Mouse (Mus musculus): ENCODE data around the gene Dock9.

The Dock9 gene

DNA sequence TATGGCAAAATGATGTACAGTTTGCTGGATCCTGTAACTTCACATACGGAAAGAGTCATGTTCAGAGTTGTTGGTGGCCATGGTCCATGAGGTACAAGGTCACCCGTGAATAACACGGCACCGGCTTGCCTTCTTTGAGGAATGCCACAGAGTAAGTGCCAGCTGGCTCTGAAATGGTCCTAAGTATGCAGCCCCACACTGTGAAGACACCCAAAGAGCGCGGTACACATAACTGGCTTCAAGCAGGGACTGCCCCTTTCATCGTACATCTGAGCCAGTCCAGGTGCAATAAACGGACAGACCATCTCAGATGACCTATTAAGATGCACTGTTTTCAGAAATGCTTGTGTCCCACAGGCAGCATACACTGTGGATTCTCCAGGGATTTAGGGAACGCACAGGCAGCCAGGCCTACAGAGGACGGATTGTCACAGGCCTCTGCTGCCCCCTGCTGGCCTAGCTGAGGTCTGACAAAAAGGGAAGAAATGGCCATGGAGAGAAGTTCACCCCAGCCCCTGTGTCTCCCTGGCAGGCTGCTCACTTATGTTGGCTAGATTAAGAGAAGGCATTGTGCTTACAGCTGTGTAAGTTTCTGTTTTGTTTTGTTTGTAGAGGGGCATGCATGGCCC, 208.4 kb downstream of the Dock9 start:
- TF ChIP-seq GATA4 (IDR thresholded peaks at IDR 0.05; ENCODE audit: insufficient replicate concordance, low read length): no peak

DNA sequence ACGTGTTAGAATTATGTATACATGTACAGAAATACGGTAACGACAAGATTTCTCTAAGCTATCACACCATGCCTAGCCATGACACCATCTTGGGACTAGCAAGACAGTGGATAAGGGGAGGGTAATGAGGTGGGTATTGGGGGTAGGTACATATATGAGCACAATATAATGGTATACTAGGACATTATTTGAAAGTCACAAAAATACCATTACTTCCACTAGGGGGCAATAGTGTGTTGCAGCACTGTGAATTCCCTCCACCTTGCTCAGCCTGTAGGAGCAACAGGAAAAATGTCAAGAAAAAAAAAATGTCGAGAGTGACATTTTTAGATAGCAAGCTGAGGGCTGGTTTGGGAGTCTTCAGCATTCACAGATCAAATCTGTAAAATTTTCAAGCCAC, 209.2 kb downstream of the Dock9 start:
- TF ChIP-seq GATA4 (IDR thresholded peaks at IDR 0.05; ENCODE audit: insufficient replicate concordance, low read length): no peak

DNA sequence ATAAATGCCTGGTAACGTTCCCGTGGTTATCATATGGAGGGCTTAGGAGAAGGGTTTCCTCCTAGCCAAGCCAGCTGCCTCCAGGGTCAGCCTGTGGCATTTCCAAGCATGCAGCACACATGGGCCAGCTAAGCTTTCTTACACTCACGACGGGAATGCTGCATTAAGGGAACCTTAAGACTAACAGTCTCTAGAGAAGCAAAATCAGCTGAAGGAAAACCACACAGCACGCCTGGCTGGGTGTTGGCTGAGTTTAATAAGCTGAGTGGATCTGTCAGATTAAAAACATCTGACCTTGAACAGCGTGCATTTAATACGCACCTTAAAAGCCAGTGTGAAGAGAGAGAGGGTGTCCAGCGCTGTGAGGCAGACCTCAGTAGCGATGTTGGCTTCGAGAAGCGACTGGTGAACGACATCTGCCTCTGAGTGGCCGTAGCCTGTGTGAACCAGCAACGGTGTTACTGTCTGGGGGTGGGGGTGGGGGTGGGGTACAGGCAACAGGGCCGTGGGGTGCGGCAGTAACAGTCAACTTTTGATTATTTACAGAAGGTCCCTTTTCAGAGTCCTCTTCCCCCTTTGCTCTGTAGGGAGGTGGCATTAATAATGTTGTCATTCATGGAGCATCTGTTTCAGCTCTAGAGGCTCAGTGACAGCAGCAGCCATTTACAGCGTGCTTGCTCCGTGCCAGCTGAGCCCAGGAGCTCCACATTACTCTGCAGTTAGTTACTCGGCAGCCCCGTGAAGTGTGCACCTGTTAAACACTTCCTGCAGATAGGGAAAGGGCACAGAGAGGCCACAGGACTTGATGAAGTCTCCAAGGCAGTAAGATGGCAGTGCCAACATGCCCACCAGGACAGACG, 211.5 kb downstream of the Dock9 start:
- no peak for TF ChIP-seq GATA4 (IDR thresholded peaks at IDR 0.05; ENCODE audit: insufficient replicate concordance, low read length)

DNA sequence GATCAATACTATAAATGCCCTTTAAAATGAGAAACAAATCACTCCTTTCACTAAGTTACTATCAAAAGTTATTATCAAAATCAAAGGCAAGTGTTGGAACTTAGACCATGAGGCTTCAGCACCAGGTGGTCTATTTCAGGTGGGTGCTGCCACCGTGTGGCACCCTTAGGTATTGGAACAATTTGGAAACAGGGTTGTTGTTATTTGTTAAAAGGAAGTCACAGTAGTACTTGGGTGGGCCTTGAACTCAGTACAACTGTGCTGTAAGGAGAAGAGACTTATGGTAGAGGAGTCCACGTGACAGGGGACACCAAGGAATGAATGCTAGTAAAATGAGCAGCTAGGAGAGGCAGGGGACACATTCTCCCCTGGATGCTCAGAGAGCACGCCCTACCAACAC, 218.6 kb downstream of the Dock9 start:
- TF ChIP-seq GATA4 (IDR thresholded peaks at IDR 0.05; ENCODE audit: insufficient replicate concordance, low read length): no peak

DNA sequence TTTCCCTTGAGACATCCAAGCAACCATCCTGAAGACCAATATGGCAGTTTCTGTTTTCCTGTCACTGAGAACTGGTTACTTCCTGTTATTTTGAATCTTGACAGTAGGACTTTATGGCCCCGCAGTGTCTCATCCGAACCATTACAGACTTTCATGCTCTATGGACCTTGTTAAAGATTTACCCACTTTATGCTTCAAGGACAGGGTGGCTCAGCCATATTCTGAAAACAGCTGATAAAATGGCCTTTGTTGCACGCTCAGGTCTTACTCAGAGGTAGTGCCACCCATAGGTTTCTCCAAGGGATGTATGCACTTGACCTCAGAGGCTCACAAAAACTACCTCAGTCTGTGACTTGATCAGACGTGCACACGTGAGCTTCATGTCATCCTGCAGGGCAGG, 224.2 kb downstream of the Dock9 start:
- no peak for TF ChIP-seq GATA4 (IDR thresholded peaks at IDR 0.05; ENCODE audit: insufficient replicate concordance, low read length)

DNA sequence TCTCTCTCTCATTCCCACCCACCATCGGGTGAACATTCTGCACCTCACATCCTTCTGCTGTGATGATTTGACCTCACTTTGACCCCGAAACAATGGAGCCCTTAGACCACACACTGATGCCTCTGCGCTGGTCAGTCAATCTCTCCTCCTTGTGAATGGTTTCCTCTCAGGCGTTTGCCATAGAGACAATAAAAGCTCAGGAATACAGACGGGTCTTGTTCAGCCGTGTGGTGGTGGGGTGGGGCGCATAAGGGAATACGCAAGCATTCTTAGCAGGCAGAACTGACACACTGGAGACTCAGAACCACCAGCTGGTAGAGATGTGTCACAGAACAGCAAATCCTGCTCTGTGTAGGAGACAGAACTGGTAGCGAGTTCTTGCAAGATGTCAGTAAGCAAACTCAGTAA, 230.8 kb downstream of the Dock9 start:
- no peak for TF ChIP-seq GATA4 (IDR thresholded peaks at IDR 0.05; ENCODE audit: insufficient replicate concordance, low read length)

DNA sequence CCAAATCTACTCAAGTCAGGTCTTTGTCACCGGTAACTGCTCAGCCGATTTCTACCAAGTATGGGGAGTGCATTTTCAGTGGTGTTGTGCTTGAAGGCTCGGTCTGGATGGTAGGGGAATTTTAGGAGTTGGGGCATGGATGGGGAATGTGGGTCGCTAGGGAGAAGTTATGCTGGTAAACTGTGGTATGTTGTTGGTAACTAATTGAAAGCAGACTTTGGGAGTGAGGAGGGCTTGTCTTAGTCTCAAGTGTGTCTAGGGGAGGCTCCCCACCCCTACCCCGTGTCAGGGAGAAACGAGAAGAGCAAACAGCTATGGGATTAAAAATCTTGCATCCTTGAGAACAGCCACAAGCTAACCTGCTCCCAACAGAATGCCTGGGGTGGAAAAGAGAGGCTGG, 231.7 kb downstream of the Dock9 start:
- no peak for TF ChIP-seq GATA4 (IDR thresholded peaks at IDR 0.05; ENCODE audit: insufficient replicate concordance, low read length)

DNA sequence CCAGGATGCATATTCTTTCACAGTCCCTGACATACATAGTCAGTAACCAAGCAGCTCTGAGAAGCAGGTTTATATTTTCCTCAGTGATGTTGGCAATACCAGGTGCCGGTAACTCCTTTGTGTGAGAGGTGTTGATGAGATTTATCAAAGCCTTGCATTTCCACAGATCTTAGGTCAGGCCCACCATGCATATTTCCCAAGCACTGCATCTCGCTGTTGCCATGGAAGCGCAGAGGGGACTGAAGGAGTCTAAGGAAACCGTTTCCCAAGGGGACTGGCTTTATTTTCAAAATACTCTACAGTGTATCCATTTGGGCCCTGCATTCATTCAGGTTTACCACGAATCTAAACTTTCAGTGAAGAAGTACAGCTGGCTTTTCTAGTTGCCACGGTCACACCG, 233.0 kb downstream of the Dock9 start:
- TF ChIP-seq GATA4 (IDR thresholded peaks at IDR 0.05; ENCODE audit: insufficient replicate concordance, low read length): no peak

DNA sequence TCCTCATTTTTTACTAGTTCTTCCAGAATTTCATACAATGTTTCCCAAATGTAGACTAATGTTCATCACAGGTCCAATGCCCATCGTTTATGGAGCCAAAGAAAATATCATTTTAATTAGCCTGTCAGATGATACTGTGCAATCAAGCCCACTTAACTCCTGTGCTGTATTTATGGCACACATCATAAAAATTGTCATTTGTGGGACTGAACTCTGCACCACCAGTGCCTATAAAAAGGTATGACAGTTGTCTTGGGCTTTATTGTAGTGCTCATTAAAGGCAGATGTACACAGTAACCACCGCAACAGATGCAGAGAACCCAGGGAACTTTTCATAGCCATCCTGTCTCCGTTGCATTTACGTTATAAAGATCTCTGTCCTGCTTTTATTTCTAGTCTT, 233.7 kb downstream of the Dock9 start:
- TF ChIP-seq GATA4 (IDR thresholded peaks at IDR 0.05; ENCODE audit: insufficient replicate concordance, low read length): no peak

DNA sequence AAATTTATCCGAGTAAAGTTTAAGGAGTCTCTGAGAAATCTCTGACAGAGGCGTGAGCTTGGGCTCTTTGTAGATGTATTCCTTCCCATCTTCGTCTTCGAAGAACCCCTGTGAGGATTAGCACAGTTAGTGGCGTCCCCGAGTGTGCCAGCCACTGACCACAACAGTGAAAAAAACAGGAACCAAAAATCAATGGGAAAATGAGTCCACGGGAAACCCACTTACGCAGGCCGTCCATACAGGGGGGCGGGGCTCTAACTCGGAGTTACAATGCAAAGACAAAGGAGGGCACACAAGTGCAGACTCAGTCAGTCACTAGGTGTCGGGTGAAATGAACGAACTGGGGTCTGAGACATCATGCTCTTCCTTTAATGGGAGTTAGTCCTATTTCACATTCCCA, 238.6 kb downstream of the Dock9 start:
- no peak for TF ChIP-seq GATA4 (IDR thresholded peaks at IDR 0.05; ENCODE audit: insufficient replicate concordance, low read length)

DNA sequence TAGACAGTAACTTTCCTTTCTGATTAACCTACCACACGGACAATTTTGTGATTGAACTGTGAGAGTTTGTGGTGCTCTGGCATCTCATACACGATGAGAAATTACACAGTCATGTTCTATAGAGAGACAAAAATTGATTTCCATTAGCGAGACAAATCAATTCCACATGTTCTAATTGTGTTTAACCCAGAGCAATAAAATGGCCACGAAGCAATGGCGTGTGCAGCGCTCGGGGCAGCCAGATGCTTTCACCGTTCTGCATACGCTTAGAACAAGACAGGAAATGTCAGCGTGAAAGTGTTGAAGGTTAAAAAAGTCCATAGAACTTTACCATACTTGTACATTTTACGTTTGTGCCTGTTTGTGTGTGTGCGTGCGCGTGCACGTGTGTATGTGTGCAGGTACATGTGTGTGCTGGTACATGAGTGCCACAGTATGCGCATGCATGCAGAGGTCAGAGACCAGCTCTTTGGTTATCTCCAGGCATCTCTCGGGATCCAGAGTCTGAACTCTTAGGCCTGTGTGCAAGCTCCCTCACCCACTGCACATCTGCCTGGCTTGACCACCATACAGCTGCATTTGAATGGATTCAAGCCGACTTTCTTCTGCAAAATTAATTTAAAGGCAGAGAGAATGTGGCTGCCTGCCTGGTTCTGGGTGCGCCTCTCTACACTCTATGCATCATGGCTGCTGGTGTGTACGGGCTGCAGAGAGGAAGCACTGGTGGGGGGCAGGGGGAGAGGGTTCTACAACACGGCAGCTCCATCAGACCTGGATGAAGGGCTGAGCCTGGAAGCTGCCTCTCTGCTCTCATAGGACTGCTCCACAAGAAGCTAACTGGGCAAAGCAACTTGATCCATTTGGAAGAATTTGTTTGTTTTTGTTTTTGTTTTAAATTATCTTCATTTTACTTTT, 241.0 kb downstream of the Dock9 start:
- TF ChIP-seq GATA4 (IDR thresholded peaks at IDR 0.05; ENCODE audit: insufficient replicate concordance, low read length): no peak

DNA sequence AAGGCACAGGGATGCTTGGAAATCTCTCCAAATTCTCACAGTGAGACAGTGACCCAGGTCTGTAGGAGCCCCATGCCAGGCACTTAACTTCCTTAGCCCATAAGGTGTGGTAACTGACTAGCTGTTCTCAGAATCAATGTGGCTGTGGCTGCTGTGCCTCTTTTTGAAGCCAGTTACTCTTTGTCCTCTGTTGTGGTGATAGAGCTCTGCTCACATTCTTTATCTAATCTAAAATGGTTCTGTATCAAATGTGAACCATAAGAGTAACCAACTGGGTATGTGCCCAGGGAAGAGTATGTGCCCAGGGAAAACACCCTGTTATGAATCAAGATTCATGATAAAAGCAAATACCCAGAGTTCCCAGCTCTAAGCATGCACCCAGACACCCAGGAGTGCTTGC, 243.9 kb downstream of the Dock9 start:
- TF ChIP-seq GATA4 (IDR thresholded peaks at IDR 0.05; ENCODE audit: insufficient replicate concordance, low read length): no peak

DNA sequence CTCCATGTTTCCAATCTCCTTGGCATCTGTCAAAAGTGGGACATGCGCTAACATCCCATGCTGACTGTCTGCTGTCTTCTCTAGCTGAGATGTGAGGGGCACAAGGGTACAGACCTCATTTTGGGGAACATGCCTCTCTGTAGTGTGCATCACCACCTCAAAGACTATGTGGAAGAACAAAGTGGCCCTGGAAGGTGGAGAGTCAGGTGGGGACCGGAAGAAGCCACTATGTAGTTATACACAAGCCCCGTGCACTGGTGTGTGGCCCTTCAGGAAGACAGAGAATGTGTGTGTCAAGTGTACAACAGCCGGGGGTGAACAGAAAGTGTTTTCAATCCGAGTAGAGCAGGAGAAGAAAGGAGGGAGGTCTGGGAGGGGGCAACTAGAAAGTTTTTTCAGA, 245.1 kb downstream of the Dock9 start:
- no peak for TF ChIP-seq GATA4 (IDR thresholded peaks at IDR 0.05; ENCODE audit: insufficient replicate concordance, low read length)

DNA sequence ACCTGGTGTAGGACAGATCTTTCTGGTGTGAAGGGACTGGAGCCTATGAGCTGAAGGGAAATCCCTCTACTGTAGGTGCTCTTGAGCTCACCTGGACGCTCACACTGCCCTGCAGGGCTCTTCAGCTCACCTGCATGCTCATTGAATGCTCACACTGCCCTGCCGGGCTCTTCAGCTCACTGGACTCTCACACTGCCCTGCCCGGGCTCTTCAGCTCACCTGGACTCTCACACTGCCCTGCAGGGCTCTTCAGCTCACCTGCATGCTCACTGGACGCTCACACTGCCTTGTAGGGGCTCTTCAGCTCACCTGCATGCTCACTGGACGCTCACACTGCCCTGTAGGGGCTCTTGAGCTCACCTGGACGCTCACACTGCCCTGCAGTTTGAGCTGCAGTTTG, 247.8 kb downstream of the Dock9 start:
- TF ChIP-seq GATA4 (IDR thresholded peaks at IDR 0.05; ENCODE audit: insufficient replicate concordance, low read length): no peak

DNA sequence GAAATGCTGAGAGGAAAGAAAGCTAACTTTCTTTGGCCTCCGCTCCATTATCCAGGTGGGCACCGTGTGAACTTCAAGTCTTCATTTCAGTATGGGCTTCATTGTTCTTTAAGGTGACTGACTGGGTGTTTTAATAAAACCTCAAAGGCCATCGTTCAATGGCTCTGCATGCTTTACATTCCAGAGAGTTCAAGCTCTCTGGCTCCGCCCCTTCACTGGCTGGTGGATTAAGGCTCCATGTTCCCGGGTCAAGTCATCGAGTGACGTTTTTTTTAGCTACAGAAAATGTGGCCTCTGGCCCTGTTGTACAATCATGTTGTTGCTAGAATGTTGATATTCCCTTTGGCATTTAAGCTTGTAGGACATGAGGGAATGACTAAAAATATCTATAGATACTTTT, 249.9 kb downstream of the Dock9 start:
- no peak for TF ChIP-seq GATA4 (IDR thresholded peaks at IDR 0.05; ENCODE audit: insufficient replicate concordance, low read length)

DNA sequence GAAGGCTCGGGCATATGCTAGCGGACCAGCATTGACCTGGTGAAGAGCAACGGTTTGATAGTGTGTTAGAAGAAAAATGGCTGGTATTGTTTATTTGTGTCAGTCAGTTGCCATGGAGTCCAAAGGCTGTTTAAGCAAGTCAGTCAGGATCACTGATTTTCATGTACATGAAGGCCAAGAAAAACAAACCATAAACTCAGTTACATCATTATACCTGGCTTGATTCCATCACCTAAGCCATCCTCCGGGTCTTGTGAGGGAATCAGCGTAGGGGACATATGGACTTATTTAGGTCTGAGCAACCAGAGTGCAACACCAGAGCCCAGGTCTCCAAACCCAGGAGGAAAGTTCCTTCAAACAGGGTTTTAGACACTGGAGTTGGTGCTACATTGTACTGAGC, 251.0 kb downstream of the Dock9 start:
- TF ChIP-seq GATA4 (IDR thresholded peaks at IDR 0.05; ENCODE audit: insufficient replicate concordance, low read length): no peak
